Mouse (Mus musculus) spleen, postnatal 4 days (tissue): ENCODE results near the gene Tas2r124.

Experiments
- DNase-seq, 2 experiments: peaks; one replicate each; pipeline ENCODE4 v3.0.0; 2022; ENCODE audit warnings: low spot score in 2 of 2

The Tas2r124 gene

DNA sequence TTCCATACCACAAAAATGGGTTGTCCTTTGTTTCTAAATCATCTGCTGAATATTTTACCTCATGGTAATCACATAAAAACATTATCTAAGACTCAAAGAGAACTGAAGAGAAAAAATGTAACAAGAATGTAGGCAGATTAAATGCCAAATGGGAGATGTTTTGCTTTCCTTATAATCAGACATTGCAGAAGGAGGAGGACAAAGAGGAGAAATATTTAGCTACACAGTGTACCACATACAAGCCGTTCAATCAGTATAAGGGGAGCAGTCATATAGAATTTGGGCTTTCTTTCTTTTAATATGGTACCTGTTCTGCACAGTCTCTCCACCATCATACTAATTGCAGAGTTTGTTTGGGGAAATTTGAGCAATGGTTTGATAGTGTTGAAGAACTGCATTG, at the start of gene Tas2r124:
Tas2r124 (plus strand) TSS at position 301 of the 400 bp plus-strand sequence.
- DNase-seq: no peak

DNA sequence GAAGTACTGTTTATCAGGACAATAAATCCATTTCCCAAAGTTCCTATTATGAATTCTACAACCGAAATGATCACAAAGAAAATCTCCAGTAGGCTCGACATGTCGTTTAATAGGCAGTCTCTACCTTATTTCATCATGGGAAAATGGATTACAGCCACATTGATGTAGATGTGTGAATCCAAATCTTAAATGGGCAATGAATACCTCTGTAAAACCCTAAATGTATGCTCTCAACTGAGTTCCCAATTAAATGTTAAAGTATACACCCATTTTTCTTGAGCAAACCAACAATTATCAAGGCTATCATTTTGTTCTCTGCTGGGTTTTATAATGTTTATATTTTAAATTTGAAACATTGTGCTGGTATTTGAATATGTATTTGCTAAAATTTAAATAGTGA, 42.7 kb upstream of the Tas2r124 start, which contains the start of gene Tas2r122:
Tas2r122 (minus strand) TSS at position 101 of the 400 bp plus-strand sequence.
- DNase-seq: no peak

DNA sequence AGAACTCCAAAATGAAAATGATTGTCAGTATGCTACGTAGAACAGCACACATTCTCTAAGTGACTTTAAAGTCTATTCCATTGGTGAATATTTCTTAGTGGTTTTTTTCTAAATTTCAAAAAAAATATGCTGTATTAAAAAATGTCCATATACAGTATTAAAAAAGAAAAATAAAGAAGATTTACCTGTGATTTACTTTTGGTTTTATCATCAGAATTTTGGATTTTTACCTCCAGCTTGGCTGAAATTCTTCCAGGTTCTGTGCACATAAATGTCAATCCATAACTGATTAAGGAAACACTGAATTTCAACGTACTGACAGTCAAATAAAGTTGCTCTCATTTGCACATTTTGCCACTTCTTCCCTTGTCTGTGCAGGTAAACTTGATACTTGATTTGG, 16.6 kb upstream of the Tas2r124 start, which contains the start of gene Tas2r115:
Tas2r115 (minus strand) TSS at position 101 of the 400 bp plus-strand sequence.
- no peak for DNase-seq

DNA sequence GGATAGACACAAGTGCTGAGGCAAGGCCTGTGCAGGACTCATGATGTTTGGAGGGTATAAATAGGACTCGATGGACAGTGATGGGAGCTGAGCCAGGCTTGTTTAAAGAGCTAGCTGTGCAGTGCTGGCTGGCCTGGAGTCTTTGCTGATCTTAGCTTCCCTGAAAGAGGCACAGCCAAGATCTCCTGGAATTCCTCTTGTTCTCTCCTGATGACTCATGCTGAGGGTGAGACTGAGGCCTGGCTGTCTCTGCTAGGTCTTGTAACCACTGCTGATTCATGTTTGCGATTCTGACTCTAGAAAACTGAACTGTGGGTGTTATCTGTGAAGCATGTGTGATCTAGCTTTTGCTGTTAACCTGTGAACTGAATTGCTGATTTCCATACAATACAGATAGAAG, 4.3 kb upstream of the Tas2r124 start:
- DNase-seq: no peak

DNA sequence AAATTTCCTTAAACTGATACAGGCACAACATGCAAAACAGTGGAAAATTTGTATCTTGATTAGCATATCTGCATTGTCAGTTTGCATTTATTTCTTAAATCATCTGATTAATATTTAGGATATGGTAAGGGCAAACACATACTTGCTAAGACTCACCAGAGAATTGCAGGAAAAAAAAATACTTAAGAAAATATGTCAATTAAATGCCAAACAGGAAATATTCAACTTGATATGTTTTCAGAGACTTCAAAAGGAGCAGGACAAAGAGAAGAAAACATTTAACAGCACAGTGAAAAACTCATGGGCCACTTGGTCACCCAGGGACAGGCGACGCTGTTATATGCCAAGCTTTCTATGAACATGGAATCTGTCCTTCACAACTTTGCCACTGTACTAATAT, 7.3 kb downstream of the Tas2r124 start, which contains the start of gene Tas2r102:
Tas2r102 (plus strand) TSS at position 301 of the 400 bp plus-strand sequence.
- DNase-seq: no peak

DNA sequence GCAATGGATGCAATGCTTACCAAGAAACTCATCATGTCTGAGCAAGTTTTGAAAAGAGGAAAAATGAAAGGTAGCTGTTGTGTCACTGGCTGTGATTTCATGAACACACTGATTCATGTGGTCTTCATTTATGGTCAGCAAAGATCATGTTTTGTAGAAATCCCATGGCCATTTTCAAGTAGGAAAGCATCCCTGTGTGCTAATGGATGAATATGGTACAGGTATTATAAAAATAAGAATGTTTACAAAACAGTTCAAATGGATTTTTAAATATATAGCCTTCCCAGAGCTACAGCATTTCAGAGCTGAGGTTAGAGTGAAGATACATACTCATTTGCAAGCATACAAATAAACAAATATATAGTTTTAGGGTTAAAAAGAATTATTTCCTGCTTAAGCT, 23.5 kb downstream of the Tas2r124 start, which contains the start of gene Tas2r136:
Tas2r136 (minus strand) TSS at position 101 of the 400 bp plus-strand sequence.
- no peak for DNase-seq

DNA sequence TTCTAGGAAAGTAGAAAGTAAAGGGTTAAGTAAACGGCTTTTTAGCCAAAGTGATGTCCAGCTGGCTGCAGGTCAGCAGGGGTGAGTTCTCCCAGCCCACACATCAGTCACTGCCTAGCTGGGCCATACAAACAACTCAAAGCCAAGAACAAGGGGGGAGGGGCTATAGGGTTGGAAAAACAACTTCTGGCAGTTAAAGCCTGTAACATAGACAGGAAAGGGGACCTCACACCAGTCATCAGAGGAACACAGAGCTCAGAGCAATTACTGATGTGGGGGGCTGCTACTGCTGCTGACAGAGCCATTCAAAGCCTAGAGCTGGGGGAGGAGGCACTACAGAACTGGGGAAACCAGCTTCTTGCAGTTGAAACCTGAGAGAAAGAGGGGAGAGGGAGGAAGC, 40.9 kb downstream of the Tas2r124 start:
- DNase-seq: no peak

DNA sequence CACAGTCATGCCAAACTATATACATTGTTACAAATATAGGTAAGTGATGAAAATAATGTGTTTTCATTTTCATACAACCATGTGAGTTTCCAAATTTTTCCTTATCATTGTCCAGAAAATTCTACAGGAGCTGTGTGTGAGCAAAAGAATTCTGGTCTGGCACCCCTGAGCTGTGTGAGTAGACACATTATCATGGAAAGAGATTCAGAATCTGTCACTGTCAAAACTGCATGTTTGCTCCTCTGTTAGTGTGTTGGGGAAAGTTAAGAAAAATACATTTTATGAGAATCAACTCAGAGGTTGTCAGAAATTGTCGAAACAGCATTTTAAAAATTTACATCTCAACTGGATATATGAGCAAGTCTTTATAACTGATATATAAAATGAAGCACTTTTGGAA, 48.0 kb downstream of the Tas2r124 start, which contains the start of gene Tas2r117:
Tas2r117 (plus strand) TSS at position 301 of the 400 bp plus-strand sequence.
- DNase-seq: no peak
